Mouse (Mus musculus): ENCODE data around the gene Smg5. TPM values are rescaled to one million over a fixed set of nuclear protein-coding genes. Genes with fewer than 3 reads are reported as not detected.
A peak's percentile ranks its signal among the peaks of the same experiment; 100 is the strongest.
"Not testable (repeated sequence)": the region's sequence is repeated elsewhere in the genome, so short reads cannot be mapped to it uniquely, and the experiment has no call there.

Gene Smg5
- polyA plus RNA-seq (2014; fragmentation: Nextera tagmentation; extraction: Ambion mirVana), result 44.9 and 49.0 TPM in 2 replicates

GRCm38 (mm10) chr3:88336058-88337013 lies at the start of gene Smg5, which contains the start of gene Tmem79:
Gene Smg5 (plus strand): TSS chr3:88336260.
Gene Tmem79 (minus strand): TSS chr3:88336148.
- 3% methylated on average over 43 of the region's 66 CpGs for WGBS
- no peaks in the 10 kb centered on the region for H3K36me3 ChIP-seq (ENCODE audit: control insufficient read depth, insufficient read depth, low read length)
- peak within 1 kb of the TSS; percentile 66 for H3K4me2 ChIP-seq (ENCODE audit: low read depth, severe bottlenecking)

GRCm38 (mm10) chr3:88287110-88287509 lies 49.0 kb upstream of the Smg5 start, which contains the start of gene Gm38392:
Gene Gm38392 (minus strand): TSS chr3:88287210.
- DNase-seq (ENCODE audit: low spot score) (no peak), ATAC-seq (ENCODE audit: insufficient number of reproducible peaks, low FRiP score, low TSS enrichment, low read depth) (no peak)
- H3K36me3 ChIP-seq (ENCODE audit: control insufficient read depth, insufficient read depth, low read length), result no peaks in the 10 kb centered on the region
- no peak within 1 kb of the TSS for H3K9ac ChIP-seq (ENCODE audit: low read length)
- no peaks in the 10 kb centered on the region for H3K4me1 ChIP-seq (ENCODE audit: control insufficient read depth, insufficient read depth, low read length)
- WGBS, result 94% methylated on average over 4 of the region's 4 CpGs
- H3K27ac ChIP-seq (replicated peaks; ENCODE audit: low read depth, low read length), result no peak within 1 kb of the TSS
- no peak within 1 kb of the TSS for H3K4me3 ChIP-seq (ENCODE audit: low read depth, low read length)
- H3K4me2 ChIP-seq (ENCODE audit: low read depth, severe bottlenecking), result no peak within 1 kb of the TSS
- H3K27me3 ChIP-seq (ENCODE audit: control insufficient read depth, insufficient read depth, low read length), result no peaks in the 10 kb centered on the region
- H3K9me3 ChIP-seq (ENCODE audit: control insufficient read depth, low read length), result no peaks in the 10 kb centered on the region

More at GRCm38 (mm10) chr3:88336058-88337013, at the start of gene Smg5, which contains the start of gene Tmem79:
- Histone ChIP-seq H3K9ac (ENCODE audit: low read length) (peak within 1 kb of the TSS; percentile 92), H3K27me3 (ENCODE audit: control insufficient read depth, insufficient read depth, low read length) (no peaks in the 10 kb centered on the region), H3K4me3 (ENCODE audit: low read depth, low read length) (peak within 1 kb of the TSS; percentile 79), H3K27ac (replicated peaks; ENCODE audit: low read depth, low read length) (peak within 1 kb of the TSS; percentile 90), H3K4me1 (ENCODE audit: control insufficient read depth, insufficient read depth, low read length) (peaks cover 11% of the 10 kb centered on the region), H3K9me3 (ENCODE audit: control insufficient read depth, low read length) (no peaks in the 10 kb centered on the region)
- peak; percentile 97 for DNase-seq (ENCODE audit: low spot score)
- peak; percentile 90 for ATAC-seq (ENCODE audit: insufficient number of reproducible peaks, low FRiP score, low TSS enrichment, low read depth)

- H3K4me1 ChIP-seq (ENCODE audit: control insufficient read depth, insufficient read depth, low read length); H3K36me3 ChIP-seq (ENCODE audit: control insufficient read depth, insufficient read depth, low read length); H3K4me2 ChIP-seq (ENCODE audit: low read depth, severe bottlenecking); H3K9me3 ChIP-seq (ENCODE audit: control insufficient read depth, low read length); H3K9ac ChIP-seq (ENCODE audit: low read length); H3K27ac ChIP-seq (replicated peaks; ENCODE audit: low read depth, low read length); DNase-seq (ENCODE audit: low spot score); H3K4me3 ChIP-seq (ENCODE audit: low read depth, low read length); H3K27me3 ChIP-seq (ENCODE audit: control insufficient read depth, insufficient read depth, low read length); ATAC-seq (ENCODE audit: insufficient number of reproducible peaks, low FRiP score, low TSS enrichment, low read depth): not testable (repeated sequence)
- 86% methylated on average over 8 of the region's 10 CpGs for WGBS
Measured at GRCm38 (mm10) chr3:88288133-88288713, 47.8 kb upstream of the Smg5 start.

GRCm38 (mm10) chr3:88291970-88292369 lies 44.1 kb upstream of the Smg5 start:
- H3K4me2 ChIP-seq (ENCODE audit: low read depth, severe bottlenecking), result no peak overlapping the region
- no peak overlapping the region for H3K9ac ChIP-seq (ENCODE audit: low read length)
- H3K4me1 ChIP-seq (ENCODE audit: control insufficient read depth, insufficient read depth, low read length), result no peaks in the 10 kb centered on the region
- WGBS, result 67% methylated on average over 4 of the region's 4 CpGs
- H3K27ac ChIP-seq (replicated peaks; ENCODE audit: low read depth, low read length), result no peak overlapping the region
- DNase-seq (ENCODE audit: low spot score), result peak; percentile 33
- H3K27me3 ChIP-seq (ENCODE audit: control insufficient read depth, insufficient read depth, low read length), result no peaks in the 10 kb centered on the region
- no peak overlapping the region for H3K4me3 ChIP-seq (ENCODE audit: low read depth, low read length)
- no peaks in the 10 kb centered on the region for H3K9me3 ChIP-seq (ENCODE audit: control insufficient read depth, low read length)
- H3K36me3 ChIP-seq (ENCODE audit: control insufficient read depth, insufficient read depth, low read length), result no peaks in the 10 kb centered on the region
- no peak for ATAC-seq (ENCODE audit: insufficient number of reproducible peaks, low FRiP score, low TSS enrichment, low read depth)

GRCm38 (mm10) chr3:88295272-88295671 lies 40.8 kb upstream of the Smg5 start:
- not testable (repeated sequence) for H3K27ac ChIP-seq (replicated peaks; ENCODE audit: low read depth, low read length); DNase-seq (ENCODE audit: low spot score); H3K9ac ChIP-seq (ENCODE audit: low read length); H3K27me3 ChIP-seq (ENCODE audit: control insufficient read depth, insufficient read depth, low read length); ATAC-seq (ENCODE audit: insufficient number of reproducible peaks, low FRiP score, low TSS enrichment, low read depth); H3K36me3 ChIP-seq (ENCODE audit: control insufficient read depth, insufficient read depth, low read length); H3K4me1 ChIP-seq (ENCODE audit: control insufficient read depth, insufficient read depth, low read length); H3K9me3 ChIP-seq (ENCODE audit: control insufficient read depth, low read length); H3K4me3 ChIP-seq (ENCODE audit: low read depth, low read length)
- peak overlapping the region; percentile 60 for H3K4me2 ChIP-seq (ENCODE audit: low read depth, severe bottlenecking)
- WGBS, result 81% methylated on average over 1 of the region's 1 CpGs

- Histone ChIP-seq H3K4me3 (ENCODE audit: low read depth, low read length) (peak overlapping the region; percentile 66), H3K36me3 (ENCODE audit: control insufficient read depth, insufficient read depth, low read length) (peaks cover 13% of the 10 kb centered on the region; the same call in 1 of the 2 replicates), H3K9ac (ENCODE audit: low read length) (peak overlapping the region; percentile 69), H3K27me3 (ENCODE audit: control insufficient read depth, insufficient read depth, low read length) (no peaks in the 10 kb centered on the region), H3K4me1 (ENCODE audit: control insufficient read depth, insufficient read depth, low read length) (peaks cover 7% of the 10 kb centered on the region; the same call in 1 of the 2 replicates), H3K27ac (replicated peaks; ENCODE audit: low read depth, low read length) (peak overlapping the region; percentile 48), H3K4me2 (ENCODE audit: low read depth, severe bottlenecking) (peak overlapping the region; percentile 60), H3K9me3 (ENCODE audit: control insufficient read depth, low read length) (no peaks in the 10 kb centered on the region)
- ATAC-seq (ENCODE audit: insufficient number of reproducible peaks, low FRiP score, low TSS enrichment, low read depth), result peak; percentile 4; the same call in 1 of the 2 replicates
- WGBS, result 1% methylated on average over 12 of the region's 12 CpGs
- no peak for DNase-seq (ENCODE audit: low spot score)
Measured at GRCm38 (mm10) chr3:88296110-88296560, 39.9 kb upstream of the Smg5 start.

- H3K9ac ChIP-seq (ENCODE audit: low read length), result peak within 1 kb of the TSS; percentile 74
- H3K36me3 ChIP-seq (ENCODE audit: control insufficient read depth, insufficient read depth, low read length), result peaks cover 15% of the 10 kb centered on the region; the same call in 1 of the 2 replicates
- DNase-seq (ENCODE audit: low spot score) (peak; percentile 93), ATAC-seq (ENCODE audit: insufficient number of reproducible peaks, low FRiP score, low TSS enrichment, low read depth) (peak; percentile 97)
- no peaks in the 10 kb centered on the region for H3K9me3 ChIP-seq (ENCODE audit: control insufficient read depth, low read length)
- peak within 1 kb of the TSS; percentile 66 for H3K4me3 ChIP-seq (ENCODE audit: low read depth, low read length)
- H3K27ac ChIP-seq (replicated peaks; ENCODE audit: low read depth, low read length), result peak within 1 kb of the TSS; percentile 76
- no peaks in the 10 kb centered on the region for H3K27me3 ChIP-seq (ENCODE audit: control insufficient read depth, insufficient read depth, low read length)
- peaks cover 7% of the 10 kb centered on the region; the same call in 1 of the 2 replicates for H3K4me1 ChIP-seq (ENCODE audit: control insufficient read depth, insufficient read depth, low read length)
- peak within 1 kb of the TSS; percentile 72 for H3K4me2 ChIP-seq (ENCODE audit: low read depth, severe bottlenecking)
- WGBS, result under 1% methylated on average over 44 of the region's 44 CpGs
Measured at GRCm38 (mm10) chr3:88296561-88297318, 39.3 kb upstream of the Smg5 start, which contains the start of the genes Tsacc and Cct3. Gene Tsacc (minus strand): TSS chr3:88296999. Gene Cct3 (plus strand): TSS chr3:88297116.
